Mouse (Mus musculus) mesoderm, embryonic 11.5 days (tissue): ENCODE results near the gene Lgr6.

ENCODE experiments used
- DNase-seq: peaks from one replicate; pipeline ENCODE4 v3.0.0-alpha.2; 2012; ENCODE audit warnings: low read depth, low spot score

The Lgr6 gene

DNA sequence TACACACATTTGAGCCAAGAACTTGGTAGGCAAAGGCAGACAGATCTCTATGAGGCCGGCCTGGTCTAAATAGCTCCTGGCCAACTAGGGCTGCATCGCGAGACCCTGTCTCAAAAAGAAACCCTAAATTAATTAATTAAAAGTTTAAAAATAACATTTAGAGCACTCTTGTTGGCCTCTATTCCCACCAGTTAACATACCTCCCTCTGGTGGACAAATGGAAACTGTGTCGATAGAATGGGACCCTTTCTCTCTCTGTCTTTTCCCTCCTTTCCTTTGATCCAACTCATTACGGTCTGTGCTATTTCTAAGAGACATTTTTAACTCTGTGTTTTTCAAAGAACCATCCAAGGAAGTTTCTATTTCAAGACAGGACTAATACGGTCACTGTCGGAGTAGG, 144.4 kb downstream of the Lgr6 start:
- no peak for DNase-seq

DNA sequence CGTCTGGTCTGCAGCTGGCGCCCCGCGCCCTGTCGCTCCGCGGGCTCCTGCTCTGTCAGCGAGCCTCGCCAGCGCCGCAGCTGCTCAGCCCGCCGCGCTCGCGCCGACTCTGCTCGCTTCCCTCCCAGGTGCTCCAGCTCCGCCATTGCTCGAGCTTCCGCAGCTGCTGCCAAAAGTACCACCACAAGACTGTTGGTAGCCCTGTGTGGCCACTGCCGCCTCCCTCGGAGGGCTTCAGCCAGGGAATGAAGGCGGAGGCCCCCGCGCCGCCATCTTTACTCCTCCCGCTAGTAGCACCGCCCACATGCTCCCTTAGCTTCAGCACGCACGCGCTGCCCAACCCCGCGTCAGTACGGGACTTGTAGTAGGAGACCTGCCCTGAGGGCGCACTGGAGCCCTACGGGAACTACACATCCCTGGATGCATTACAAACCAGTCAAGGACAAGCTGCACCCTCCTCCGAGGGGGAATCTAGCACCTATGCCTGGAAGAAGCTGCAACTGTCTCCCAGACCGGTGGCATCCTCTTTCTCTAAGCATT, 149.4 kb downstream of the Lgr6 start, which contains the start of gene Ppp1r12b:
Gene Ppp1r12b (minus strand): TSS at position 306 of the 540 bp plus-strand sequence.
- peak; percentile 96 for DNase-seq

DNA sequence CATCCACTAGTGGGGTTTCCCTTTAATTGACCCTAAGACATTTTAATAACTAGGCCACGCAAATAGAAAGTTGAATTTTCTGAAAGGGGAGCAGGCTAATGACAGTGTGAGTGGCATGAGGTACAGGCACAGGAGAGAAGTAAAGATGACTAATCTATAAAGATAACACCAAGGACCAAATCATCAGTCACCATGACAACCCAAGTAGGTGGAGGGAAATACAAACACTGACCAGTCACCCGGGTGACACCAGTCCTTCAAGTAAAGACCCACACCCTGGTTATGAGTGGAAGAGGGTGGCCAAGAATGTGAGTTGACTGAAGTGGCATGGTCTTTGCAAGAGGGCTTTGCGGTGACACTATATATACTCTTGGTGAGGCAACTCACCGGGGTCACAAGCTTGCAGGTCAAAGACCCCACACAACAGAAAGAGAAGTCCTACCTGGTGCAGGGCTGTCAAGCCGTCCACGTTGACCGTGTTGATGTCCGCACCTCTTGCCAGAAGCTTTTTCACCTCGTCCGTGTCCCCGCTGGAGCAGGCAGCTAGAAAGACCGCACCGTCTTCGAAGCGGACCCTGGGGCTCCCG, 149.9 kb downstream of the Lgr6 start:
- peak; percentile 22 for DNase-seq

DNA sequence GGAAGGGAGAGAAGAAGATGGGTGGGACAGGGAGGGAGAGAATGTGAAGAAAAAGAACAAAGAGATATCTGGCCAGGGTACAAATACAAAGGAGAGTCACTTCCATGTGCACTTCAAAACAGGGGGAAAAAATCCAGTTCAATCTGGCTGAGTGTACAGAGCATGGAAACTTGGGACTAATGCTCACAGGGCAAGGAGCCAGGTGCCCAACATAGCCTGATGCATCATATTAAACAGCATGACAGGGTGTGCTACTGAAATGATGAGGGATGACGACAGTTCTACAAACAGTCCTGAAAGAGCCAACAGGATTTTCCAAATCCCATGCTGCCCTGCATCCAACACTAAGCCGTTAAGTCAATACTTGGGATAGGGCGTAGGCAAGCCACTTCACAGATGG, 155.1 kb downstream of the Lgr6 start:
- DNase-seq, result no peak

DNA sequence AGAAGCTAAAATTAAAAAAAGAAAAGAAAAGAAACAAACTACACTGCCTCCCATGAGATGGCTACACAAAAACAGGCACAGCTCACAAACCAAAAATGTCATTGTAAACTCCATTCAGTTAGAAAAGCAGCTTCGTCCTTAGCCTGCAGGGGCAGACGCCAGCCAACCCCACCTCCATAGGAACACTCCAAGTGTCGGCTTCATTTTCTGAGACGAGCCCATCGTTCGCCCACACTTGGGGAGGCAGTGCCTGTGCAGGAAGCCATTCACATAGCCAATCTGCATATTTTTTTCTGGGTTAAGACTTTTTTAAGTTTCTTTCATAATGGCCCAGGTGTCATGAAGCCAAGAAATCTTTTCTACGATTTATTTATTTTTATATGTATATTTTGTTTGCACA, 157.5 kb downstream of the Lgr6 start:
- DNase-seq, result no peak

DNA sequence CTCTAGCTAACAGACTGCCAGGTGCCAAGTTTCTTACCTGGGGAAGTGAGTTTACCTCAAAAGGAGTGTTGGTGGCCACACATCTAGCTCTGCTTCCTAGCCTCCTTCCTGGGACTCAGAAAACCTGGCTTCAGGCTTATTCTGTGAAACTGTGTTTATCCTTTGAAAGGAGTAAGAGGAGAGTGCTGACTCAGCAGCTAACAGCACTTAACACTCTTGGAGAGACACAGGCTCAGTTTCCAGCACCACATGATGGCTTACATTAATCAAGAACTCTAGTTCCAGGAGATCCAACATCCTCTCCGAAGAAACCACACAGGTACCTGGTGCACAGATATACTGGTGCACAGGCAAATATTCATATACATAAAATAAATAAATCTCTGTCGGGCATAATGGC, 162.2 kb downstream of the Lgr6 start:
- no peak for DNase-seq

DNA sequence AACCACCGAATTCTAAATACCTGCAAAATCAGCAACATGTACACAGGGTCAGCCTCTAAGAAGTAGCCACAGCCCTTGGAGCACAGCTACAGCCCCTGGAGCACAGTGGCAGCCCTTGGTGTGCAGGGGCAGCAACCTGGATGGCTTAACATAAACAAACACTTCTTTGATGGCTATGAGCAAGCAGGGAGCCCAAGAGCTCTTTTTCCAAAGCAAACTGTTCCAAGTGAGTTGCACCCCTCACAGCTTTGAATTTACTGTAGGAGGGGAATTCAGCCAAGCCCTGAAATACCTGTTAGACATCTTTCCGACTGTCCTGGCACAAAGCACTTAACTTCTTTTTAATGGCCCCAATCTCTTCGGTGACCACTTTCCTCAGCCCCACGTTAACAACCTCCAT, 164.2 kb downstream of the Lgr6 start:
- no peak for DNase-seq

DNA sequence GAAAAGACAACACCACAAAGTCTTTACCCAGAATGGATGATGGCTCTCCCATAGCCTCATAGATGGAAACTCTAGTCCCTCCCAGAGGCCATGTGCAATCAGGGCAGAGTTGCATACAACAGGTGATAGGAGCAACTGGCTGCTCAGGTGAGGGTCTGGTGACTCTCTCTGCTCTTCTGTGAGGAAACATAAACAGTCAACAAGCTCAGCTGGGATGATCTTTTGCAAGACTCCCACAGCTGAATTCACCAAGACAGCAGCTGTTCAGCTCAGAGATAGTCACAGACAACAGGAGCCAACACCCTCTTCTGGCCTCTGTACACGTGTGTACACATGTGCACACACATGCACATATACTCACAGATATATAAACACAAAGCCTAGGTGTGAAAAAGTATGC, 166.8 kb downstream of the Lgr6 start:
- no peak for DNase-seq

DNA sequence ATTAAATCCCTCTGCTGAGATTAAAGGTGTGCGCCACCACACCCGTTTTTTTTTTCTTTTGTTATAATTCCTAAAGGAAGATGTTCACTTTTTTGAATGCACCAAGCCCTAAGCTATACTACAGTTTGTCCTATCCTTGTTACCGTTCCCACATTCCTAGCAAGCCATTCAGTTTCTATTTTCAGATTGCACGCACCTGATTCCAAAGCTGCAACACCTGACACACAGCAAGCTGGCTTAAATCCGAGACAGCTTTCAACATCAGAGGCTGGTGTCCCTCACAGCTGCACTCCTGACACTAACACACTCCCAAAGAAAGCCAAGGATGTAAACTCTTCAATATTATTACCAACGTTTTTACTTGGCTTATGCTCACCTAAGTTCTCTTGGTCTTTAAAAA, 168.7 kb downstream of the Lgr6 start:
- no peak for DNase-seq
